Mouse (Mus musculus) gonadal fat pad, adult 2 months (tissue): ENCODE data around the gene Fam81a. TPM values are rescaled to one million over a fixed set of nuclear protein-coding genes. Genes with fewer than 3 reads are reported as not detected.

ENCODE experiments used
- DNase-seq: peaks from one replicate; pipeline ENCODE4 v3.0.0-alpha.2; 2012; ENCODE audit warnings: low read depth
- polyA plus RNA-seq: library from polyadenylated mRNA; depleted of rRNA; stranded (reverse); fragments of >200 nt; gene quantifications from 2 replicates; pipeline ENCODE4 v1.2.3, GENCODE M21; 2012; rRNA removed

Fam81a gene
- polyA plus RNA-seq, result 1.00 and 1.5 TPM in 2 replicates

GRCm38 (mm10) chr9:70142460-70142859, at the start of gene Fam81a:
TSS of gene Fam81a (minus strand) at chr9:70142560.
- no peak for DNase-seq

DNA sequence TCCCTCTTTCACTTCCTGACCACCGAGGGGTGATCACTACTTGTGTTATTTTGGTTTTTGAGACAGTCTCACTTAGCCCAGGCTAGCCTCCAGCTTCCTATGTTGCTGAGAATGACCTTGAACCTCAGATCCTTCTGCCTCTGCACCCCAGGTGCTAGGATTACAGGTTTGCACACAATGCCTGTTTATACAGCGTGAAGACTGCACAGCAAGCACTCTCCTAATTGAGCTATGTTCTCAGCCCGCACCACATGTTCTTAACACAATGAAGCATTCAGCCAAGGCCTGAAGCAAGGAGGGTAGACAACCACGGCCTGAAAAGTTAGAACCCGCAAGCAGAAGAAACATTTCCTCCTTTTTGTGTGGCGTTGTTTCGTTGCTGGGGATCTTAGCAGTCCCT, 40.3 kb upstream of the Fam81a start:
- no peak for DNase-seq

- DNase-seq, result no peak
Measured at GRCm38 (mm10) chr9:70181719-70182118, 39.4 kb upstream of the Fam81a start.

DNA sequence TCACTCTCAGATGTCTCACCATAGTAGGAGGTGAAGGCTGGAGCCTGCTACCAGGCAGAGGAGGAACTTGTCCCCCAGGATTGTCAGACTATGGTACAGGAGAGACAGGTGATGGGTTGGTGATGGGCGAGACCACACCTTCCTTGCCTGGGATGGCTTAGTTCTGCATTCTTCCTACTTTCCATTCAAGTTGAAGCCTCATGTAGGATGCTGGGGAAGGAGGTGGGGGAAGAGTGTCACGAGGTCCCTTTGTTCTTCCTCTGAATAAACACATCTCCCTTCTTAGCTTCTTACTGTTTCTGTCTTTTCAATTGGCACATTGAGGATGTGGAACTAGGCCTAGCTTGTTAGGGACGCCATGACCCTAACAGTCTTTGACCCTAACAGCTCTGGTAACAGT, 33.9 kb upstream of the Fam81a start:
- DNase-seq, result no peak

DNA sequence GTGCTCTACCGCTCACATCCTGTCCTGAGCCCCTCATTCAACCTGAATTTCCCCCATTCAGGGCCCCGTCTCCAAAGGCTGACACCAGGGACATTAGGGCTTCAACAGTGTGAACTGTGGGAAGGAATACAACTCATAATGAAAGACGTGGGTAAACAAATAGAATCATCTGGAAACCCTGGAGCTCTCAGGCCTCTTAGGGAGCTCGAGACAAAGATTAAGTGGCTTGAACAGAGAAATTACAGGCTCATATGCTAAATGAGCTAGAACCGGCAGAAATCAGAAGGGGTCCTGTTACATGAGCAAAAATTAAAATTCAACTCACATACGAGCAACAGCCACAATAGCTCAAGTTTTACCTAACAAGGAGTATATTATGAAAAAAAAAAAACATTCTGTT, 32.5 kb upstream of the Fam81a start:
- no peak for DNase-seq

DNA sequence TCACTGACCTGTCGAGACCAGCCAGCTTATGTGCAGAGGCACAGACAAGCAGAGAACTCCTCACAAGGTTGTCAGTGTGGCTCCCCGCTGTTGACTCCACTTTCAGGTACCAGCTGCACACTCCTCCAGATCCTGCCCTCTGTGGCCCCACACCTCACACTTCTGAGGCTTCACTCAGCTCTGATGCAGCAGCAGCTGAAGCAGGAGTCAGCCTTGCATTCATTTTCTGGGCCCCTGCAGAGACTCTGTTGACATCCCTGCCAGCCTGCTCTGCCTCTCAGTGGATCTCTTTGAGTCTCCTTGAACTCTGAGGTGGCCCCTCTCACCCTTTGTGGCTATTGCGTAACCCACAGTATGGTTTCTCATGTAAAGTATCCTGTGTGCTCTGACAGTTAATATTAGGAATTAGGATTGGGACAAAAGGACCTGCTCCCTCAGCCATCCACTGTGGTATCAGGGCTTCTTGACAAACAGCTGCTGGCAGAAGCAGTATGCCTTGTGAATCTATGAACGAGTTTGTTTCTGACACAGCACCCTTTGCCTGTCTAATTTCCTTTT, 32.0 kb upstream of the Fam81a start:
- no peak for DNase-seq

DNA sequence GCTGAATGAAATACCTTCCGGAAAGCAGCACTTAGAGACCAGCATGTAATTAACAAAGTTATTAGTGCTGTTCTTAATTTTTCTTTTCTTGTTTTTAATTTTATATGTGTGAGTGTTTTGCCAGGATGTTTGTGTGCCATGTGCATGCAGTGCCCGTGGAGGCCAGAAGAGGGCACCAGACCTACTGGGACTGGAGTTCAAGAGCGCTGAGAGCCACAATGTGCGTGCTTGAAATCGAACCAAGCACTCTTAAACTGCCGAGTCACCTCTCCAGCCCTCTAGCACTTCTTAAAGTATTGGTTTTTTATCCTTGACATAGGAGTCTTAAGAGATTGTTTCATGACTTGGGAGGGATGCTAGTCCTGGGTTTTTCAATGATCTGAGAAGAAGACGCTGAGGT, 26.6 kb upstream of the Fam81a start:
- DNase-seq, result no peak

DNA sequence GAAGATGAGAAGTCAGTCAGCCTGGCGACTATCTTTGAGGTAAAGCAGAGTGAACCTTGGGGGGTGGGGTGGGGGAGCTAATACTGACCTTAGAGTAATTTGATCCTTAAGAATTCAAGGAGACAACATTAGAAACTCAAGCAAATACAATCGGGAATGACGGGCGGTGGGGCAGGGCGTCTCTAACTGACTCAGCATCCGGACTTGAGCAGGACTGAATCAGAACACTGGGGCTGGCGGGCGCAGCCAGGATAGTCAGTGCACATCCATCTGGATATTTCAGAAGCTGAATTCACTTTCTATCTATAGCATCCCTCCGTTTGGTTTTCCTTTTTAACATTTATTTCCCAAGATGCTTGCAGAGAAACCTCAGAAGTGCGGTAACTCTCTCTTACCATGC, 17.7 kb upstream of the Fam81a start:
- no peak for DNase-seq

DNA sequence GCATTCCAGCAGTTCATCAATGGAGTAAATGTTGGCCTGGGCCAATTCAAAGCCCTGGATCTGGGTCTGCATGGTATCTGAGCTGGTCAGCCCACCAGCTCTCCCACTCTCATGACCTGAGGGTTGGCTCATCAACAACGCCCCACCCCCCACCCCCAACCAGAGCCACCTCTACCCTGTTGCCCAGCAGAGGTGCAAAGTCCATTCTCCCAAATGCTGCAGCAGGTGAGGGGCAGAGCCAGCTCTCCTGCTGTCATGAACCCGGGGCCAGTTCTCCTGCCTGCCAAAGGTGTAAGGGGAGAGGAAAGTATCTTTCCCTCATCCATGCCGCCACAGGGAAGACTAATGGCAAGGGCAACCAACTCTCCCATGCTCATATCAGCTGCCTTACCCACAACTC, 5.3 kb upstream of the Fam81a start:
- DNase-seq, result no peak

DNA sequence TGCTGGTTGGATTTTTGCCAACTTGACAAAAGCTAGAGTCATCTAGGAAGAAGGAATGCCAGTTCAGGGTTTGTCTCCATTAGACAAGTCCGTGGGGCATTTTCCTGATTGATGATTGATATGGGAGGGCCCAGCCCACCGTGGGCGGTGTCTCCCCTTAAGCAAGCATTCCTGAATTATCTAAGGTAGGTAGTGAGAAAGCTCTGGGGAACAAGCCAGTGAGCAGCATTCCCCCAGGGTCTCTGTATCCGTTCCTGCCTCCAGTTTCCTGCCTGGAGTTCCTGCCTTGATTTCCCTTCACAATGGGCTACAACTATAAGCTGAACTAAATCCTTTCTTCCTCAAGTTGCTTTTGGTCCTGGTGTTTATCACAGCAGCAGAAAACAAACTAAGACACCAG, 3.1 kb upstream of the Fam81a start:
- DNase-seq, result no peak

- no peak for DNase-seq
Measured at GRCm38 (mm10) chr9:70143326-70143725, 966 bp upstream of the Fam81a start.

DNA sequence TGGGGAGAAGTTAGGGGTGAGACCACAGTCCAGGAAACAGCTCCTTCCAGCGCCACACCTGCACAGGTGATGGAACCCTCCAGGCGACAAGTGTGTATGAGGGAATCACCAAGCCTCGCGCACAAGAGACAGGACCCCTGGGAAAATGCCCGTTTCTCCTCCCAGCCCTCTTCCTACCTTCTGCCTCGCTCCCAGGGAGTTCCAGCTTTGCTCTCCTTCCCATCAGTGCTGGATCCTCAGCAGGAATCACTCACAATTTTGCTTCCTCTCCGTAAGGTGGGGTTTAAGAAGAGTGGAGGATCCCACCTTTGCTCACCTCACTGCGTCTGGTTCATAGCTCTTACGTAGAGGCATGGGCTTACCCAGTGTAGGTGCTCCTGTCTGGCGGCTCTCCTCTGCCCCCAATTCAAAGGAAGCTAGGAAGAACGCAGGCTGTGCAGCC, 454 bp downstream of the Fam81a start:
- DNase-seq, result no peak

DNA sequence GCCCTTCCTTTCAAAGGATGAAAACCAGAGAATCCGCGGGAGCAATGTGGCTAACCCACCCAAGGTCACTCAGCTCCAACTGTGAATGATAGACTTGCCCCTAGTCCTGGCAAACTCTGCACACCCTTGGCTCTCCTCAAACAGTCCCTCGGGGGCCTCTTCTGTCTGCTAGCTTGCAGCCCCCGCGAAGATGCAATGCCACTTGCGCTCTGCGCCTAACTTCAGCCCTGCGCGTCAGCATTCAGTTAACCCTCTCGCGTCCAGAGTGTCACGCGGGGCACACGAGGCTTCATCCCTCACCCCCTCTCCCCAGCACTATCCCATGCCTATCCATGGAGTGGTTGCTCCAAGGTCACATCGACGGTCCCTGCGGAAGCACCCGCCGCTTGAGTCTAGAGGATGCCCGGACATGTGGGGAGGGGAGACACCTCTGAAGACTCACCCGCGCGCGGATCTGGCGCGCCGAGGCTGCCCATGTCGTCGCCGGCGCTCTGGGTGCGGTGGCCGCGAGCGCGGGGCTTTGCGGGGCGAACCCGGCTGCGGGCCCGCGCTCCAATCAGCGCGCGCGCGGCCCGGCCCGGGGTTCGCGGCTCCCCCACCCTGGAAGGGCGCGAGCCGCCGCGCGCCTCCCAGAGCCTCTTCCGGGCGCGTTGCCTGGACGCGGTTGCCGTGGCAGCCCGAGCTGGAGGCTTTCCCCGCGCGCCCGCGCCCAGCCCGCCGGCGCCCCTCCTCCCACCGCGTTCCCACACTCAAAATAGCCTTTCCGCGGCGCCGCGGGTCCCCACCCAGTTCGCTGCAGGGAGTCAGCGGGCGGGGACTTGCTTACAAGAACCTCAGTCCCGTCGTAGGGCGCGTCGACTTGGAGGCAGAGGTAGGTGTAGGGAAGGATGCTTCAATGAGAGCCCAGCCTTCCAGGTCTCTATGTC, 1.2 kb downstream of the Fam81a start:
- DNase-seq, result no peak

GRCm38 (mm10) chr9:70140340-70140739, 2.0 kb downstream of the Fam81a start:
- no peak for DNase-seq

DNA sequence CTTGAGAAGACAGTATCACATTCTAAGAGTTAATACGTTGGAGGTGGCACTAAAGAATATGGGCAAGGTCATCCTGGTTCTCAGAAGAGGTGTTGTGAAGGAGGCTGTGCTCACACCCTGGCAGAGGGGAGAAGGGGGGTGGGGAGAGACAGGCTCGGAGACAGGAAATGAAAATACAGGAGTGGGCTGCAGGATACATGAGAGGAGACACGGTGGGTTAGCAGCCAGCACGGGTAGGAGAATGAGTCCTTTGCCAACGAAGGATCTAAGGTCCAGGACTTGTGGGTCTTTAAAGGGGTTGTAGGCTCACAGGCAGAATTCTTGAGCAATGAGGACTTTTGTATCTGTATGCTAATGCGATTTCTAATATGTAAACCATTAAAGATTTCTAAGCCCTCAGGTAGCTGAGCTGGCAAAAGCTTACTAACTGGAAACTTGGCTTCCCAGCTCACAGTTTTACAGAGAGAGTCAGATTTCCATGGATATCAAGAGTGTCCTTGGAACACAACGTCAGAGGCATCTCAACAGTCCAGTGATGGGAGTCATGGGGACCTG, 3.0 kb downstream of the Fam81a start:
- no peak for DNase-seq

DNA sequence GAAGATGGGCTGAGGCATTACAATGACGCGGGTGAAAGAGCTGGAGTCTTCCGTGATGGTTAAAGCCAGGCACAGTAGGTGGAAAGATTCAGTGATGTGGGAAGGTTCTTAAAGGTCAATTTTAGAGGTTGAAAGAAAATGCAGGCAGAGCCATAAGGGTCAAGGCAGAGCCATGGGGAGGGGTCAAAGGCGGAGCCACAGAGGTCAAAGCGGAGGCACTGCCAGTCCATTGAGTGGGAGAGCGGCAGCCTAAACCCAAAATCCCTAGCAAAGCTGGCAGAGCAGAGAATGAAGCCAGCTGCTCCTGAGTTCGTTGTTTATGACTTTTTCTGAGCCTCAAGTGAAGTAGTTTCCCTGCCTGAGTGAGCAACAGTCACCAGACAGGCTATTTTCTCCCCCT, 3.8 kb downstream of the Fam81a start:
- no peak for DNase-seq

GRCm38 (mm10) chr9:70137991-70138390, 4.4 kb downstream of the Fam81a start:
- no peak for DNase-seq

DNA sequence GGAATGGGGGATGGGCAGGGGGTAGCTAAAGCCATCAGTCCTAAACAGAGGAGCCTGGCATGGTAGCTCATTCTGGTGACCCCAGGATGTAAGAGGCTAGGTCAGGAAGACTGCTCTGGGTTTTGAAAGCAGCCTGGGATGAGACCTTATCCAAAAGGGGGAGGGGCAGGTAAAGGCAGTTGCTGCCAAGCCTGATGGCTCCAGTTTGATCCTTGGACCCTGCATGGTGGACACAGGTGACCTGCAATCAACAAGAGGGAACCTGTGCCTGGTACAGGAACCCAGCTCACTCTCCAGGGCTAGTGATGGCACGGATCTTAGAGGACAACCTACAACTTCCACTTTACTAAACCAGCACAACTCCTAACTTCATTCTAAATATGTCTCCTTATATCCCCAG, 7.2 kb downstream of the Fam81a start:
- no peak for DNase-seq

GRCm38 (mm10) chr9:70134716-70135115, 7.6 kb downstream of the Fam81a start:
- no peak for DNase-seq

- DNase-seq, result no peak
Measured at GRCm38 (mm10) chr9:70134215-70134614, 8.1 kb downstream of the Fam81a start.

- no peak for DNase-seq
Measured at GRCm38 (mm10) chr9:70130786-70131185, 11.6 kb downstream of the Fam81a start.

- no peak for DNase-seq
Measured at GRCm38 (mm10) chr9:70111869-70112286, 30.5 kb downstream of the Fam81a start.

- DNase-seq, result no peak
Measured at GRCm38 (mm10) chr9:70110871-70111270, 31.5 kb downstream of the Fam81a start.
